Mouse (Mus musculus) liver, embryonic 14.5 days (tissue): Measurements from ENCODE around the gene Fam204a. TPM values are rescaled to one million over a fixed set of nuclear protein-coding genes. Genes with fewer than 3 reads are reported as not detected.

Source experiments
- ATAC-seq: fragments of 200-750 bp; cut with Nextera tagmentation; 2 replicates; pipeline ENCODE4 v1.8.0; 2017; ENCODE audit warnings: moderate number of reproducible peaks, mild to moderate bottlenecking, moderate library complexity; ENCODE audit not compliant: insufficient read depth
- DNase-seq, 3 experiments: peaks; one replicate each; pipeline ENCODE4 v3.0.0-alpha.2; 2012 to 2013; ENCODE audit warnings: low read depth in 3 of 3, low spot score in 3 of 3
- H3K27ac ChIP-seq: fragments of 300-500 bp; sonication (generic); 2 replicates; pipeline ENCODE4 v1.5.1; 2014; ENCODE audit warnings: moderate library complexity, mild to moderate bottlenecking, control low read depth, inconsistent platforms
- H3K27me3 ChIP-seq: fragments of 300-500 bp; sonication (generic); 2 replicates; pipeline ENCODE4 v1.6.1; 2014; ENCODE audit warnings: mild to moderate bottlenecking, low read length, moderate library complexity; ENCODE audit not compliant: control insufficient read depth, insufficient read depth
- H3K36me3 ChIP-seq: fragments of 300-500 bp; sonication (generic); replicated peaks from 2 replicates; pipeline ENCODE4 v1.6.1; 2014; ENCODE audit warnings: low read depth; ENCODE audit not compliant: control insufficient read depth, insufficient read depth
- H3K4me1 ChIP-seq, 2 experiments: fragments of 200-500 bp in 1 of 2; fragments of 300-500 bp in 1 of 2; sonication (generic) in 1 of 2; replicated peaks; 2 replicates each; pipeline ENCODE4 v1.6.1; 2012 to 2014; ENCODE audit warnings: antibody characterized with exemption in 1 of 2, inconsistent platforms in 1 of 2, low read length in 1 of 2; ENCODE audit not compliant: control insufficient read depth in 2 of 2, insufficient read depth in 2 of 2
- H3K4me2 ChIP-seq: fragments of 300-500 bp; sonication (generic); 2 replicates; pipeline ENCODE4 v1.6.1; 2014; ENCODE audit warnings: low read depth, mild to moderate bottlenecking, control low read depth, moderate library complexity
- H3K4me3 ChIP-seq, 2 experiments: fragments of 200-500 bp in 1 of 2; fragments of 300-500 bp in 1 of 2; sonication (generic) in 1 of 2; 2 replicates each; pipeline ENCODE4 v1.5.1; 2012 to 2014; ENCODE audit warnings: low read depth in 2 of 2, low read length in 2 of 2, mild to moderate bottlenecking in 2 of 2, control low read depth in 1 of 2, inconsistent platforms in 1 of 2, moderate library complexity in 1 of 2; ENCODE audit not compliant: insufficient read depth in 1 of 2
- H3K9ac ChIP-seq: fragments of 300-500 bp; sonication (generic); replicated peaks from 2 replicates; pipeline ENCODE4 v1.6.1; 2014; ENCODE audit warnings: mild to moderate bottlenecking, control low read depth, moderate library complexity
- H3K9me3 ChIP-seq: fragments of 300-500 bp; sonication (generic); 2 replicates; pipeline ENCODE4 v1.6.1; 2016; ENCODE audit warnings: low read length, mixed read lengths; ENCODE audit not compliant: control insufficient read depth
- CTCF ChIP-seq: IDR thresholded peaks from 2 replicates; pipeline ENCODE4 v1.5.1; 2016; ENCODE audit warnings: antibody characterized with exemption, low read depth, control low read depth
- EP300 ChIP-seq: IDR thresholded peaks from 2 replicates; pipeline ENCODE4 v1.6.1; 2016; ENCODE audit warnings: antibody characterized with exemption, low read depth
- WGBS: fragments of 180-500 bp; shearing (Covaris S2); extraction: QIAGEN DNeasy Blood & Tissue Kit; methylation state at CpG from one replicate; pipeline ENCODE4 v1.1.7; 2014; ENCODE audit not compliant: insufficient replicate concordance; 5-methylcytosine and 5-hydroxymethylcytosine counted together
- polyA plus RNA-seq, 2 experiments: library from polyadenylated mRNA; depleted of rRNA in 1 of 2; stranded (reverse) in 1 of 2; unstranded in 1 of 2; fragments of >200 nt; fragmentation: Nextera tagmentation in 1 of 2; extraction: Ambion mirVana in 1 of 2; gene quantifications; 2 replicates each; pipeline versions ENCODE4 v1.2.1 to v1.2.3; 2012 to 2014

Gene Fam204a
- polyA plus RNA-seq, 2 experiments: 8.1 to 15.7 TPM

GRCm38 (mm10) chr19:60178771-60179563, 47.5 kb downstream of the Fam204a start:
- no peaks in the 10 kb centered on the region for H3K9me3 ChIP-seq
- H3K9ac ChIP-seq: no peak overlapping the region
- H3K4me2 ChIP-seq: no peak overlapping the region
- TF ChIP-seq EP300 (no peak), CTCF (no peak)
- H3K27ac ChIP-seq: no peak overlapping the region
- WGBS: 66% methylated on average over 8 of the region's 8 CpGs
- no peak for DNase-seq
- H3K4me1 ChIP-seq: no peaks in the 10 kb centered on the region
- H3K4me3 ChIP-seq: no peak overlapping the region
- H3K36me3 ChIP-seq: no peaks in the 10 kb centered on the region
- no peak for ATAC-seq
- H3K27me3 ChIP-seq: no peaks in the 10 kb centered on the region

GRCm38 (mm10) chr19:60165417-60165816, 61.1 kb downstream of the Fam204a start:
- H3K4me2 ChIP-seq: no peak overlapping the region
- ATAC-seq (no peak), DNase-seq (no peak)
- no peaks in the 10 kb centered on the region for H3K4me1 ChIP-seq
- H3K27ac ChIP-seq: no peak overlapping the region
- H3K4me3 ChIP-seq: no peak overlapping the region
- no peaks in the 10 kb centered on the region for H3K36me3 ChIP-seq
- H3K9me3 ChIP-seq: no peaks in the 10 kb centered on the region
- H3K27me3 ChIP-seq: no peaks in the 10 kb centered on the region
- no peak for TF ChIP-seq CTCF
- TF ChIP-seq EP300: no peak
- 26% methylated on average over 2 of the region's 2 CpGs for WGBS
- no peak overlapping the region for H3K9ac ChIP-seq

- Histone ChIP-seq H3K9ac (no peak overlapping the region), H3K4me3 (peak overlapping the region; percentile 19 to 34; a peak in 2 of 4 replicates), H3K36me3 (no peaks in the 10 kb centered on the region), H3K27ac (no peak overlapping the region), H3K4me1 (no peaks in the 10 kb centered on the region), H3K4me2 (peak overlapping the region; percentile 47), H3K9me3 (no peaks in the 10 kb centered on the region), H3K27me3 (no peaks in the 10 kb centered on the region)
- no peak for ATAC-seq
- DNase-seq: peak; percentile 50 to 57 (median 57)
- TF ChIP-seq EP300 (no peak), CTCF (peak; percentile 89)
- 9% methylated on average over 20 of the region's 20 CpGs for WGBS
Observed at GRCm38 (mm10) chr19:60160611-60161274, 65.8 kb downstream of the Fam204a start.

GRCm38 (mm10) chr19:60159827-60160226, 66.7 kb downstream of the Fam204a start:
- Histone ChIP-seq H3K36me3 (no peaks in the 10 kb centered on the region), H3K27me3 (no peaks in the 10 kb centered on the region), H3K9ac (no peak overlapping the region), H3K4me2 (no peak overlapping the region), H3K9me3 (no peaks in the 10 kb centered on the region), H3K27ac (no peak overlapping the region), H3K4me1 (no peaks in the 10 kb centered on the region), H3K4me3 (no peak overlapping the region)
- WGBS: 36% methylated on average over 6 of the region's 6 CpGs
- ATAC-seq (no peak), DNase-seq (no peak)
- TF ChIP-seq EP300: no peak
- no peak for TF ChIP-seq CTCF

GRCm38 (mm10) chr19:60155266-60155665, 71.2 kb downstream of the Fam204a start:
- H3K4me2 ChIP-seq: no peak overlapping the region
- no peaks in the 10 kb centered on the region for H3K36me3 ChIP-seq
- H3K4me1 ChIP-seq: no peaks in the 10 kb centered on the region
- WGBS: 74% methylated on average over 5 of the region's 5 CpGs
- TF ChIP-seq EP300 (no peak), CTCF (no peak)
- no peak for DNase-seq
- H3K27ac ChIP-seq: no peak overlapping the region
- H3K9me3 ChIP-seq: no peaks in the 10 kb centered on the region
- no peak overlapping the region for H3K4me3 ChIP-seq
- no peak overlapping the region for H3K9ac ChIP-seq
- no peaks in the 10 kb centered on the region for H3K27me3 ChIP-seq
- ATAC-seq: no peak
